Mouse (Mus musculus) liver, adult 2 months (tissue): ENCODE data around the gene Map3k6.

Experiments
- CTCF ChIP-seq: fragments of 200-500 bp; IDR thresholded peaks from 2 replicates; pipeline ENCODE4 v1.5.1; 2011; ENCODE audit warnings: low read depth, low read length, control low read depth
- POLR2A ChIP-seq: fragments of 200-500 bp; IDR thresholded peaks from 2 replicates; pipeline ENCODE4 v1.6.1; 2011; ENCODE audit warnings: low read length, control low read depth; ENCODE audit not compliant: insufficient read depth; ENCODE audit errors: extremely low read depth

- TF ChIP-seq CTCF: no peak
- no peak for TF ChIP-seq POLR2A
Observed at GRCm38 (mm10) chr4:133227636-133228035, 13.0 kb upstream of the Map3k6 start.
